Mouse (Mus musculus): ENCODE measurements around the gene Taldo1. TPM values are rescaled to one million over a fixed set of nuclear protein-coding genes. Genes with fewer than 3 reads are reported as not detected.
A peak's percentile ranks its signal among the peaks of the same experiment; 100 is the strongest.

The Taldo1 gene
- polyA plus RNA-seq, 1 experiment from 2014 or later = 280 TPM

GRCm38 (mm10) chr7:141447110-141447991, 55.4 kb downstream of the Taldo1 start, which contains the start of gene Rplp2:
TSS of gene Rplp2 (plus strand) at chr7:141447370.
- H3K36me3 ChIP-seq = peaks cover 40% of the 10 kb centered on the region
- ATAC-seq (ENCODE audit: low FRiP score, low read depth) = peak; percentile 92
- peak within 1 kb of the TSS; percentile 87 for H3K4me3 ChIP-seq
- no peaks in the 10 kb centered on the region for H3K27me3 ChIP-seq
- WGBS = under 1% methylated on average over 63 of the region's 63 CpGs
- no peaks in the 10 kb centered on the region for H3K9me3 ChIP-seq
- H3K27ac ChIP-seq = peak within 1 kb of the TSS; percentile 56
- peak within 1 kb of the TSS; percentile 93 for H3K9ac ChIP-seq
- peak within 1 kb of the TSS; percentile 76 for H3K4me2 ChIP-seq (replicated peaks)
- H3K4me1 ChIP-seq = peaks cover 30% of the 10 kb centered on the region

- peaks cover 40% of the 10 kb centered on the region for H3K36me3 ChIP-seq
- peaks cover 4% of the 10 kb centered on the region; the same call in 1 of the 2 replicates for H3K27me3 ChIP-seq
- peaks cover 20% of the 10 kb centered on the region for H3K4me1 ChIP-seq
- H3K4me2 ChIP-seq (replicated peaks) = no peak overlapping the region
- no peaks in the 10 kb centered on the region for H3K9me3 ChIP-seq
- no peak for ATAC-seq (ENCODE audit: low FRiP score, low read depth)
- H3K4me3 ChIP-seq = no peak overlapping the region
- no peak overlapping the region for H3K27ac ChIP-seq
- no peak overlapping the region for H3K9ac ChIP-seq
Measured at GRCm38 (mm10) chr7:141451928-141452327, 59.9 kb downstream of the Taldo1 start.

Other genes with a start within 250 kb of the Taldo1 start
- 112 and 118 TPM in 2 replicates for gene Rnh1, start 219.3 kb upstream of the Taldo1 start, polyA plus RNA-seq (2015; fragmentation: Nextera tagmentation; extraction: Ambion mirVana)
- gene Hras, start 198.2 kb upstream of the Taldo1 start, polyA plus RNA-seq (2015; fragmentation: Nextera tagmentation; extraction: Ambion mirVana) = 94.5 and 97.5 TPM in 2 replicates
- gene Lrrc56, start 198.0 kb upstream of the Taldo1 start, polyA plus RNA-seq (2015; fragmentation: Nextera tagmentation; extraction: Ambion mirVana) = 11.4 and 12.9 TPM in 2 replicates
- 2.6 TPM in 2 replicates for gene Lmntd2, start 178.1 kb upstream of the Taldo1 start, polyA plus RNA-seq (2015; fragmentation: Nextera tagmentation; extraction: Ambion mirVana)
- gene Rassf7, start 176.3 kb upstream of the Taldo1 start, polyA plus RNA-seq (2015; fragmentation: Nextera tagmentation; extraction: Ambion mirVana) = 32.7 and 34.0 TPM in 2 replicates
- gene Phrf1, start 163.4 kb upstream of the Taldo1 start, polyA plus RNA-seq (2015; fragmentation: Nextera tagmentation; extraction: Ambion mirVana) = 87.2 and 88.0 TPM in 2 replicates
- 1.8 and 2.3 TPM in 2 replicates for gene Irf7, start 125.7 kb upstream of the Taldo1 start, polyA plus RNA-seq (2015; fragmentation: Nextera tagmentation; extraction: Ambion mirVana)
- gene Cdhr5, start 115.4 kb upstream of the Taldo1 start, polyA plus RNA-seq (2015; fragmentation: Nextera tagmentation; extraction: Ambion mirVana) = 0.13 TPM in 1 of 2 replicates, not detected in the other
- 12.1 and 12.8 TPM in 2 replicates for gene Sct, start 113.1 kb upstream of the Taldo1 start, polyA plus RNA-seq (2015; fragmentation: Nextera tagmentation; extraction: Ambion mirVana)
- 1.6 and 2.3 TPM in 2 replicates for gene Drd4, start 100.2 kb upstream of the Taldo1 start, polyA plus RNA-seq (2015; fragmentation: Nextera tagmentation; extraction: Ambion mirVana)
- 77.5 and 79.9 TPM in 2 replicates for gene Deaf1, start 64.5 kb upstream of the Taldo1 start, polyA plus RNA-seq (2015; fragmentation: Nextera tagmentation; extraction: Ambion mirVana)
- gene Tmem80, start 64.5 kb upstream of the Taldo1 start, polyA plus RNA-seq (2015; fragmentation: Nextera tagmentation; extraction: Ambion mirVana) = 45.0 and 48.7 TPM in 2 replicates
- gene Eps8l2, start 53.3 kb upstream of the Taldo1 start, polyA plus RNA-seq (2015; fragmentation: Nextera tagmentation; extraction: Ambion mirVana) = 7.4 and 10.3 TPM in 2 replicates
- 73.8 and 75.9 TPM in 2 replicates for gene Gatd1, start 21.9 kb downstream of the Taldo1 start, polyA plus RNA-seq (2015; fragmentation: Nextera tagmentation; extraction: Ambion mirVana)
- 5.1 and 5.2 TPM in 2 replicates for gene Cend1, start 37.3 kb downstream of the Taldo1 start, polyA plus RNA-seq (2015; fragmentation: Nextera tagmentation; extraction: Ambion mirVana)
- gene Slc25a22, start 45.7 kb downstream of the Taldo1 start, polyA plus RNA-seq (2015; fragmentation: Nextera tagmentation; extraction: Ambion mirVana) = 38.8 and 39.3 TPM in 2 replicates
- 11.7 and 12.0 TPM in 2 replicates for gene Pidd1, start 51.8 kb downstream of the Taldo1 start, polyA plus RNA-seq (2015; fragmentation: Nextera tagmentation; extraction: Ambion mirVana)
- 1,214 and 1,220 TPM in 2 replicates for gene Rplp2, start 55.2 kb downstream of the Taldo1 start, polyA plus RNA-seq (2015; fragmentation: Nextera tagmentation; extraction: Ambion mirVana)
- 13.9 and 14.7 TPM in 2 replicates for gene Pnpla2, start 63.0 kb downstream of the Taldo1 start, polyA plus RNA-seq (2015; fragmentation: Nextera tagmentation; extraction: Ambion mirVana)
- 13.5 and 14.3 TPM in 2 replicates for gene Cracr2b, start 68.9 kb downstream of the Taldo1 start, polyA plus RNA-seq (2015; fragmentation: Nextera tagmentation; extraction: Ambion mirVana)
- 12.6 and 14.6 TPM in 2 replicates for gene Cd151, start 75.2 kb downstream of the Taldo1 start, polyA plus RNA-seq (2015; fragmentation: Nextera tagmentation; extraction: Ambion mirVana)
- 63.4 and 64.3 TPM in 2 replicates for gene Polr2l, start 82.9 kb downstream of the Taldo1 start, polyA plus RNA-seq (2015; fragmentation: Nextera tagmentation; extraction: Ambion mirVana)
- 70.5 and 71.2 TPM in 2 replicates for gene Tspan4, start 83.0 kb downstream of the Taldo1 start, polyA plus RNA-seq (2015; fragmentation: Nextera tagmentation; extraction: Ambion mirVana)
- 42.9 and 43.5 TPM in 2 replicates for gene Chid1, start 147.7 kb downstream of the Taldo1 start, polyA plus RNA-seq (2015; fragmentation: Nextera tagmentation; extraction: Ambion mirVana)
- gene Ap2a2, start 170.0 kb downstream of the Taldo1 start, polyA plus RNA-seq (2015; fragmentation: Nextera tagmentation; extraction: Ambion mirVana) = 86.6 and 93.4 TPM in 2 replicates